Mouse (Mus musculus) olfactory bulb, adult 2 months (tissue): ENCODE measurements at regions not wholly inside any gene's neighbourhood (a gene's known extent, or its start where the extent isn't known, plus 50 kb on each side); places are given as distances from the start of the nearest gene placed in this dataset.

ENCODE experiments used
- CTCF ChIP-seq: fragments of 200-500 bp; IDR thresholded peaks from 2 replicates; pipeline ENCODE4 v1.5.1; 2012; ENCODE audit warnings: low read depth, mild to moderate bottlenecking, low read length, moderate library complexity; ENCODE audit not compliant: insufficient read depth
- POLR2A ChIP-seq: fragments of 200-500 bp; IDR thresholded peaks from 2 replicates; pipeline ENCODE4 v1.6.1; 2012; ENCODE audit warnings: mild to moderate bottlenecking, low read depth, low read length, moderate library complexity; ENCODE audit not compliant: insufficient read depth

GRCm38 (mm10) chr9:115562783-115563182 is 252.6 kb upstream of the Stt3b start:
- TF ChIP-seq POLR2A (no peak), CTCF (no peak)
